Mouse (Mus musculus): Measurements from ENCODE around the gene Psme1.

The Psme1 gene

GRCm38 (mm10) chr14:55577871-55578667 is at the start of gene Psme1:
Gene Psme1 (plus strand): TSS chr14:55578123.
- DNase-seq, result peak; percentile 78 to 81

- peak in 1 of 2 experiments; percentile 58 for DNase-seq
Observed at GRCm38 (mm10) chr14:55536116-55536745, 41.7 kb upstream of the Psme1 start.

- DNase-seq, result peak; percentile 76 to 81
Observed at GRCm38 (mm10) chr14:55540067-55540786, 37.7 kb upstream of the Psme1 start, which contains the start of gene Pck2. Gene Pck2 (plus strand): TSS chr14:55540266.

GRCm38 (mm10) chr14:55540787-55541321 is 37.1 kb upstream of the Psme1 start:
- DNase-seq, result peak; percentile 88 to 89

GRCm38 (mm10) chr14:55542268-55542667 is 35.7 kb upstream of the Psme1 start:
- no peak for DNase-seq

- no peak for DNase-seq
Observed at GRCm38 (mm10) chr14:55544334-55544733, 33.6 kb upstream of the Psme1 start.

- DNase-seq, result no peak
Observed at GRCm38 (mm10) chr14:55550191-55550590, 27.7 kb upstream of the Psme1 start.

GRCm38 (mm10) chr14:55551347-55551746 is 26.6 kb upstream of the Psme1 start:
- DNase-seq, result no peak

- DNase-seq, result no peak
Observed at GRCm38 (mm10) chr14:55551794-55552193, 26.1 kb upstream of the Psme1 start.

GRCm38 (mm10) chr14:55554635-55555034 is 23.3 kb upstream of the Psme1 start:
- DNase-seq, result no peak

GRCm38 (mm10) chr14:55555788-55556187 is 22.1 kb upstream of the Psme1 start:
- no peak for DNase-seq

- peak; percentile 65 to 80 for DNase-seq
Observed at GRCm38 (mm10) chr14:55557003-55557402, 20.9 kb upstream of the Psme1 start.

GRCm38 (mm10) chr14:55557587-55557986 is 20.3 kb upstream of the Psme1 start:
- DNase-seq, result no peak

- DNase-seq, result no peak
Observed at GRCm38 (mm10) chr14:55558740-55559448, 19.0 kb upstream of the Psme1 start.

GRCm38 (mm10) chr14:55559799-55560201 is 18.1 kb upstream of the Psme1 start, which contains the start of gene Dcaf11:
Gene Dcaf11 (plus strand): TSS chr14:55560006.
- DNase-seq, result peak; percentile 82 to 85

GRCm38 (mm10) chr14:55560202-55561073 is 17.5 kb upstream of the Psme1 start, which contains the start of gene A730061H03Rik:
Gene A730061H03Rik (minus strand): TSS chr14:55560406.
- DNase-seq, result peak; percentile 96 to 97

- no peak for DNase-seq
Observed at GRCm38 (mm10) chr14:55561860-55562259, 16.1 kb upstream of the Psme1 start.

- no peak for DNase-seq
Observed at GRCm38 (mm10) chr14:55563249-55563648, 14.7 kb upstream of the Psme1 start.

- no peak for DNase-seq
Observed at GRCm38 (mm10) chr14:55565748-55566147, 12.2 kb upstream of the Psme1 start.

GRCm38 (mm10) chr14:55567496-55567895 is 10.4 kb upstream of the Psme1 start:
- DNase-seq, result no peak

GRCm38 (mm10) chr14:55570588-55570987 is 7.3 kb upstream of the Psme1 start:
- DNase-seq, result no peak
